Mouse (Mus musculus): ENCODE results near the gene Esrrg. TPM values are rescaled to one million over a fixed set of nuclear protein-coding genes. Genes with fewer than 3 reads are reported as not detected.

Gene Esrrg
- total RNA-seq, 2 experiments from 2014 or later = 20.0 to 27.2 TPM

- no peak for DNase-seq (ENCODE audit: low spot score in 2 of 2)
Observed at GRCm38 (mm10) chr1:188221226-188221792, 612.7 kb downstream of the Esrrg start.

GRCm38 (mm10) chr1:188233036-188233724 lies 624.6 kb downstream of the Esrrg start:
- no peak for DNase-seq (ENCODE audit: low spot score in 2 of 2)

GRCm38 (mm10) chr1:188238636-188239035 lies 630.0 kb downstream of the Esrrg start:
- DNase-seq (ENCODE audit: low spot score in 2 of 2) = no peak

- no peak for DNase-seq (ENCODE audit: low spot score in 2 of 2)
Observed at GRCm38 (mm10) chr1:188241766-188242165, 633.2 kb downstream of the Esrrg start.

GRCm38 (mm10) chr1:188257500-188257899 lies 648.9 kb downstream of the Esrrg start:
- DNase-seq (ENCODE audit: low spot score in 2 of 2) = no peak

GRCm38 (mm10) chr1:188260259-188261107 lies 651.9 kb downstream of the Esrrg start:
- DNase-seq (ENCODE audit: low spot score in 2 of 2) = no peak

- DNase-seq (ENCODE audit: low spot score in 2 of 2) = no peak
Observed at GRCm38 (mm10) chr1:188261903-188262682, 653.5 kb downstream of the Esrrg start, which contains the start of gene Ush2a. Gene Ush2a, plus strand, starts transcription at chr1:188262023.
